Mouse (Mus musculus) midbrain, embryonic 16.5 days (tissue): Measurements from ENCODE around the gene Mettl2. TPM values are rescaled to one million over a fixed set of nuclear protein-coding genes. Genes with fewer than 3 reads are reported as not detected.
A peak's percentile ranks its signal among the peaks of the same experiment; 100 is the strongest.
"Not testable (repeated sequence)": the region's sequence is repeated elsewhere in the genome, so short reads cannot be mapped to it uniquely, and the experiment has no call there.

Source experiments
- ATAC-seq: fragments of 200-750 bp; cut with Nextera tagmentation; 2 replicates; pipeline ENCODE4 v1.8.0; 2017; ENCODE audit warnings: moderate TSS enrichment
- H3K27ac ChIP-seq: fragments of 300-500 bp; sonication (generic); 2 replicates; pipeline ENCODE4 v1.5.1; 2014; ENCODE audit warnings: mild to moderate bottlenecking, low read length, mixed read lengths
- H3K27me3 ChIP-seq: fragments of 300-500 bp; sonication (generic); 2 replicates; pipeline ENCODE4 v1.6.1; 2014; ENCODE audit warnings: low read depth, low read length, mixed read lengths; ENCODE audit not compliant: control insufficient read depth, insufficient read depth
- H3K36me3 ChIP-seq: fragments of 300-500 bp; sonication (generic); 2 replicates; pipeline ENCODE4 v1.6.1; 2014; ENCODE audit warnings: mild to moderate bottlenecking, low read length, moderate library complexity, mixed read lengths; ENCODE audit not compliant: control insufficient read depth, insufficient read depth
- H3K4me1 ChIP-seq: fragments of 300-500 bp; sonication (generic); 2 replicates; pipeline ENCODE4 v1.6.1; 2014; ENCODE audit warnings: mild to moderate bottlenecking, low read length, mixed read lengths; ENCODE audit not compliant: control insufficient read depth, insufficient read depth
- H3K4me2 ChIP-seq: fragments of 300-500 bp; sonication (generic); 2 replicates; pipeline ENCODE4 v1.6.1; 2014; ENCODE audit warnings: mild to moderate bottlenecking, low read length, mixed read lengths
- H3K4me3 ChIP-seq: fragments of 300-500 bp; sonication (generic); 2 replicates; pipeline ENCODE4 v1.5.1; 2014; ENCODE audit warnings: low read depth, mild to moderate bottlenecking, low read length, moderate library complexity, mixed read lengths
- H3K9ac ChIP-seq: fragments of 300-500 bp; sonication (generic); 2 replicates; pipeline ENCODE4 v1.6.1; 2014; ENCODE audit warnings: low read depth, low read length, mixed read lengths
- H3K9me3 ChIP-seq: fragments of 300-500 bp; sonication (generic); replicated peaks from 2 replicates; pipeline ENCODE4 v1.6.1; 2014; ENCODE audit warnings: mild to moderate bottlenecking, low read length, mixed read lengths; ENCODE audit not compliant: control insufficient read depth, poor library complexity, severe bottlenecking
- WGBS: fragments of 180-500 bp; shearing (Covaris S2); extraction: QIAGEN DNeasy Blood & Tissue Kit; methylation state at CpG from one replicate; pipeline ENCODE4 v1.1.7; 2014; 5-methylcytosine and 5-hydroxymethylcytosine counted together
- polyA plus RNA-seq: library from polyadenylated mRNA; unstranded; fragments of >200 nt; fragmentation: Nextera tagmentation; extraction: Ambion mirVana; gene quantifications from 2 replicates; pipeline ENCODE4 v1.2.1, GENCODE M21; 2015

The Mettl2 gene
- 29.1 and 32.5 TPM in 2 replicates for polyA plus RNA-seq

- Histone ChIP-seq H3K36me3 (0 out of 2 replicates have a peak, but pooled peaks cover 3% of the 10 kb centered on the region), H3K9ac (peak within 1 kb of the TSS; percentile 66), H3K27ac (peak within 1 kb of the TSS; percentile 82), H3K4me2 (peak within 1 kb of the TSS; percentile 89), H3K4me1 (peaks cover 13% of the 10 kb centered on the region), H3K27me3 (no peaks in the 10 kb centered on the region), H3K9me3 (no peaks in the 10 kb centered on the region), H3K4me3 (peak within 1 kb of the TSS; percentile 69)
- peak; percentile 90 for ATAC-seq
- WGBS = 2% methylated on average over 29 of the region's 38 CpGs
These were observed at the start of gene Mettl2 for GRCm38 (mm10) chr11:105125735-105126519. Gene Mettl2, plus strand, starts transcription at chr11:105126425.

- not testable (repeated sequence) for H3K4me1 ChIP-seq, H3K9me3 ChIP-seq, ATAC-seq, H3K9ac ChIP-seq, H3K27ac ChIP-seq, H3K27me3 ChIP-seq, H3K36me3 ChIP-seq, H3K4me2 ChIP-seq, H3K4me3 ChIP-seq
- 78% methylated on average over 21 of the region's 22 CpGs for WGBS
These were observed 13.8 kb upstream of the Mettl2 start for GRCm38 (mm10) chr11:105112448-105112847.

- no peaks in the 10 kb centered on the region for H3K4me1 ChIP-seq
- H3K9ac ChIP-seq = no peak overlapping the region
- no peak overlapping the region for H3K4me3 ChIP-seq
- H3K27me3 ChIP-seq = no peaks in the 10 kb centered on the region
- no peaks in the 10 kb centered on the region for H3K36me3 ChIP-seq
- no peaks in the 10 kb centered on the region for H3K9me3 ChIP-seq
- no peak overlapping the region for H3K27ac ChIP-seq
- no peak overlapping the region for H3K4me2 ChIP-seq
- ATAC-seq = no peak
- 88% methylated on average over 7 of the region's 7 CpGs for WGBS
These were observed 8.4 kb upstream of the Mettl2 start for GRCm38 (mm10) chr11:105117814-105118213.

- no peak overlapping the region for H3K9ac ChIP-seq
- H3K4me2 ChIP-seq = no peak overlapping the region
- no peak overlapping the region for H3K4me3 ChIP-seq
- H3K9me3 ChIP-seq = no peaks in the 10 kb centered on the region
- no peaks in the 10 kb centered on the region for H3K27me3 ChIP-seq
- no peaks in the 10 kb centered on the region for H3K4me1 ChIP-seq
- no peak for ATAC-seq
- no peak overlapping the region for H3K27ac ChIP-seq
- WGBS = 39% methylated on average over 4 of the region's 4 CpGs
- no peaks in the 10 kb centered on the region for H3K36me3 ChIP-seq
These were observed 5.6 kb upstream of the Mettl2 start for GRCm38 (mm10) chr11:105120551-105121061.

GRCm38 (mm10) chr11:105121792-105122191 is 4.4 kb upstream of the Mettl2 start:
- H3K4me1 ChIP-seq, H3K27ac ChIP-seq, ATAC-seq, H3K4me3 ChIP-seq, H3K9me3 ChIP-seq, H3K9ac ChIP-seq, H3K4me2 ChIP-seq, H3K36me3 ChIP-seq, H3K27me3 ChIP-seq: not testable (repeated sequence)
- 78% methylated on average over 5 of the region's 5 CpGs for WGBS

- Histone ChIP-seq H3K27ac (no peak overlapping the region), H3K4me1 (peaks cover 13% of the 10 kb centered on the region), H3K36me3 (no peaks in the 10 kb centered on the region), H3K27me3 (no peaks in the 10 kb centered on the region), H3K9me3 (no peaks in the 10 kb centered on the region), H3K4me3 (no peak overlapping the region), H3K9ac (no peak overlapping the region), H3K4me2 (no peak overlapping the region)
- 3% methylated on average over 9 of the region's 9 CpGs for WGBS
- ATAC-seq = no peak
These were observed 2.2 kb upstream of the Mettl2 start for GRCm38 (mm10) chr11:105123986-105124385.

- under 1% methylated on average over 48 of the region's 49 CpGs for WGBS
- Histone ChIP-seq H3K4me1 (peaks cover 13% of the 10 kb centered on the region), H3K4me2 (peak overlapping the region; percentile 89), H3K9me3 (no peaks in the 10 kb centered on the region), H3K27me3 (no peaks in the 10 kb centered on the region), H3K27ac (no peak overlapping the region), H3K36me3 (0 out of 2 replicates have a peak, but pooled peaks cover 3% of the 10 kb centered on the region), H3K4me3 (peak overlapping the region; percentile 69), H3K9ac (peak overlapping the region; percentile 66)
- ATAC-seq = no peak; the same call in 1 of the 2 replicates
These were observed 350 bp downstream of the Mettl2 start for GRCm38 (mm10) chr11:105126520-105127029.

GRCm38 (mm10) chr11:105135692-105136091 is 9.5 kb downstream of the Mettl2 start:
- Histone ChIP-seq H3K4me3 (no peak overlapping the region), H3K36me3 (peaks cover 55% of the 10 kb centered on the region), H3K27ac (no peak overlapping the region), H3K9me3 (no peaks in the 10 kb centered on the region), H3K27me3 (no peaks in the 10 kb centered on the region), H3K4me2 (no peak overlapping the region), H3K4me1 (no peaks in the 10 kb centered on the region), H3K9ac (no peak overlapping the region)
- WGBS = 97% methylated on average over 7 of the region's 7 CpGs
- ATAC-seq = no peak

- H3K9me3 ChIP-seq, ATAC-seq, H3K4me1 ChIP-seq, H3K27me3 ChIP-seq, H3K9ac ChIP-seq, H3K4me2 ChIP-seq, H3K4me3 ChIP-seq, H3K27ac ChIP-seq: not testable (repeated sequence)
- peaks cover 57% of the 10 kb centered on the region for H3K36me3 ChIP-seq
- 94% methylated on average over 2 of the region's 2 CpGs for WGBS
These were observed 11.0 kb downstream of the Mettl2 start for GRCm38 (mm10) chr11:105137255-105137654.
